Mouse (Mus musculus) MEL (cell line): ENCODE data around the gene Ppp1r11. TPM values are rescaled to one million over a fixed set of nuclear protein-coding genes. Genes with fewer than 3 reads are reported as not detected.

ENCODE experiments used
- DNase-seq: peaks from one replicate; pipeline ENCODE4 v3.0.0; 2011; ENCODE audit warnings: low read depth, low spot score
- H3K27ac ChIP-seq: 2 replicates; pipeline ENCODE4 v1.5.1; 2012; ENCODE audit warnings: low read depth, mild to moderate bottlenecking, control low read depth, low read length, moderate library complexity; ENCODE audit not compliant: control insufficient read depth
- H3K27me3 ChIP-seq, 2 experiments: fragments of 150-350 bp in 1 of 2; sonication (generic) in 1 of 2; 2 replicates each; pipeline ENCODE4 v1.6.1; 2012; ENCODE audit warnings: low read length in 2 of 2, mild to moderate bottlenecking in 2 of 2, improper control_type of control experiment in 1 of 2, moderate library complexity in 1 of 2; ENCODE audit not compliant: insufficient read depth in 2 of 2, control insufficient read depth in 1 of 2
- H3K36me3 ChIP-seq, 2 experiments: 2 replicates each; pipeline ENCODE4 v1.6.1; 2012 to 2014; ENCODE audit warnings: low read length in 2 of 2, improper control_type of control experiment in 1 of 2, inconsistent platforms in 1 of 2, mild to moderate bottlenecking in 1 of 2; ENCODE audit not compliant: insufficient read depth in 2 of 2, control insufficient read depth in 1 of 2
- H3K4me1 ChIP-seq, 2 experiments: fragments of 150-350 bp in 1 of 2; sonication (generic) in 1 of 2; 2 replicates each; pipeline ENCODE4 v1.6.1; 2012; ENCODE audit warnings: low read length in 2 of 2, improper control_type of control experiment in 1 of 2, mild to moderate bottlenecking in 1 of 2; ENCODE audit not compliant: insufficient read depth in 2 of 2, control insufficient read depth in 1 of 2
- H3K4me3 ChIP-seq, 2 experiments: fragments of 150-350 bp in 1 of 2; sonication (generic) in 1 of 2; 2 replicates each; pipeline ENCODE4 v1.5.1; 2012; ENCODE audit warnings: low read depth in 2 of 2, low read length in 2 of 2, mild to moderate bottlenecking in 2 of 2, moderate library complexity in 2 of 2, control low read depth in 1 of 2, improper control_type of control experiment in 1 of 2; ENCODE audit not compliant: control insufficient read depth in 1 of 2, insufficient read depth in 1 of 2
- H3K79me2 ChIP-seq: 2 replicates; pipeline ENCODE4 v1.6.1; 2012; ENCODE audit warnings: mild to moderate bottlenecking, low read length, moderate library complexity; ENCODE audit not compliant: control insufficient read depth, poor library complexity, insufficient read depth
- H3K9ac ChIP-seq: 2 replicates; pipeline ENCODE4 v1.6.1; 2012; ENCODE audit warnings: low read depth, mild to moderate bottlenecking, control low read depth, low read length, moderate library complexity; ENCODE audit not compliant: control insufficient read depth, poor library complexity, severe bottlenecking
- H3K9me3 ChIP-seq: fragments of 150-350 bp; sonication (generic); replicated peaks from 2 replicates; pipeline ENCODE4 v1.6.1; 2012; ENCODE audit warnings: mild to moderate bottlenecking, low read length, improper control_type of control experiment, moderate library complexity; ENCODE audit not compliant: insufficient read depth
- CTCF ChIP-seq, 3 experiments: IDR thresholded peaks in 2 of 3; conservative IDR thresholded peaks in 1 of 3; 2 replicates each; pipeline ENCODE4 v1.5.1; 2011 to 2012; ENCODE audit warnings: low read length in 3 of 3, low read depth in 2 of 3, mild to moderate bottlenecking in 2 of 3, improper control_type of control experiment in 1 of 3, inconsistent platforms in 1 of 3, mixed read lengths in 1 of 3, moderate library complexity in 1 of 3; ENCODE audit not compliant: control insufficient read depth in 1 of 3, insufficient read depth in 1 of 3, poor library complexity in 1 of 3, severe bottlenecking in 1 of 3
- EP300 ChIP-seq, 2 experiments: IDR thresholded peaks; 2 replicates each; pipeline ENCODE4 v1.6.1; 2011; ENCODE audit warnings: improper control_type of control experiment in 2 of 2, low read length in 2 of 2, low read depth in 1 of 2, mild to moderate bottlenecking in 1 of 2
- ETS1 ChIP-seq: IDR thresholded peaks from 2 replicates; pipeline ENCODE4 v1.6.1; 2012; ENCODE audit warnings: low read depth, mild to moderate bottlenecking, inconsistent platforms, low read length, improper control_type of control experiment, moderate library complexity
- MAFK ChIP-seq: IDR thresholded peaks from 2 replicates; pipeline ENCODE4 v1.6.1; 2011; ENCODE audit warnings: low read depth, mild to moderate bottlenecking, low read length, improper control_type of control experiment, borderline replicate concordance
- MAZ ChIP-seq: IDR thresholded peaks from 2 replicates; pipeline ENCODE4 v1.6.1; 2012; ENCODE audit warnings: low read depth, mild to moderate bottlenecking, inconsistent platforms, low read length, improper control_type of control experiment
- MEF2A ChIP-seq: IDR thresholded peaks from 2 replicates; pipeline ENCODE4 v1.6.1; 2014; ENCODE audit warnings: low read depth, mild to moderate bottlenecking, inconsistent platforms, low read length, improper control_type of control experiment; ENCODE audit not compliant: poor library complexity, insufficient replicate concordance, severe bottlenecking; ENCODE audit errors: extremely low read depth
- NELFE ChIP-seq: IDR thresholded peaks from 2 replicates; pipeline ENCODE4 v1.6.1; 2011; ENCODE audit warnings: low read depth, low read length, improper control_type of control experiment
- POLR2A ChIP-seq, 2 experiments: IDR thresholded peaks; 2 replicates each; pipeline ENCODE4 v1.6.1; 2011 to 2012; ENCODE audit warnings: low read length in 2 of 2, mild to moderate bottlenecking in 2 of 2, control low read depth in 1 of 2, improper control_type of control experiment in 1 of 2, low read depth in 1 of 2, moderate library complexity in 1 of 2; ENCODE audit not compliant: control insufficient read depth in 1 of 2, insufficient read depth in 1 of 2, poor library complexity in 1 of 2
- POLR2AphosphoS5 ChIP-seq: IDR thresholded peaks from 2 replicates; pipeline ENCODE4 v1.6.1; 2012; ENCODE audit warnings: low read depth, borderline replicate concordance, mild to moderate bottlenecking, inconsistent platforms, low read length, moderate library complexity, mixed read lengths
- RAD21 ChIP-seq: IDR thresholded peaks from 2 replicates; pipeline ENCODE4 v1.6.1; 2011; ENCODE audit warnings: mild to moderate bottlenecking, low read depth, low read length, improper control_type of control experiment
- SIN3A ChIP-seq: IDR thresholded peaks from 2 replicates; pipeline ENCODE4 v1.6.1; 2012; ENCODE audit warnings: low read length, improper control_type of control experiment, inconsistent platforms
- USF1 ChIP-seq: IDR thresholded peaks from 2 replicates; pipeline ENCODE4 v1.6.1; 2014; ENCODE audit warnings: low read depth, mild to moderate bottlenecking, inconsistent platforms, low read length, improper control_type of control experiment, moderate library complexity
- USF2 ChIP-seq, 2 experiments: IDR thresholded peaks; 2 replicates each; pipeline ENCODE4 v1.6.1; 2011 to 2012; ENCODE audit warnings: improper control_type of control experiment in 2 of 2, low read length in 2 of 2, borderline replicate concordance in 1 of 2, inconsistent platforms in 1 of 2, low read depth in 1 of 2, mild to moderate bottlenecking in 1 of 2; ENCODE audit not compliant: insufficient read depth in 1 of 2
- ZKSCAN1 ChIP-seq: IDR thresholded peaks from 2 replicates; pipeline ENCODE4 v1.6.1; 2012; ENCODE audit warnings: low read depth, mild to moderate bottlenecking, inconsistent platforms, low read length, improper control_type of control experiment, moderate library complexity
- ZMIZ1 ChIP-seq: IDR thresholded peaks from 2 replicates; pipeline ENCODE4 v1.6.1; 2012; ENCODE audit warnings: low read depth, mild to moderate bottlenecking, inconsistent platforms, low read length, improper control_type of control experiment, moderate library complexity
- ZNF384 ChIP-seq: IDR thresholded peaks from 2 replicates; pipeline ENCODE4 v1.6.1; 2012; ENCODE audit warnings: low read depth, mild to moderate bottlenecking, inconsistent platforms, low read length, improper control_type of control experiment
- polyA plus RNA-seq, 2 experiments: library from polyadenylated mRNA; stranded (reverse) in 1 of 2; unstranded in 1 of 2; fragments of >175 nt in 1 of 2; fragments of >200 nt in 1 of 2; gene quantifications; 2 replicates each; pipeline versions ENCODE4 v1.2.1 to v1.2.4; 2012; ENCODE audit warnings: low replicate concordance in 2 of 2, low read depth in 1 of 2; ENCODE audit not compliant: insufficient read length in 2 of 2, insufficient read depth in 1 of 2, missing spikeins in 1 of 2
- total RNA-seq: library from RNA; depleted of rRNA; stranded (reverse); fragments of 300-350 nt; gene quantifications from 2 replicates; pipeline ENCODE4 v1.2.3, GENCODE M21; 2012

The Ppp1r11 gene
- total and polyA plus RNA-seq, 3 experiments: 138 to 146 TPM; not detected in 1

GRCm38 (mm10) chr17:36927496-36928120, 23.9 kb downstream of the Ppp1r11 start:
- H3K79me2 ChIP-seq: no peaks in the 10 kb centered on the region
- H3K27me3 ChIP-seq: peaks cover 2 to 6% of the 10 kb centered on the region in 2 experiments
- H3K4me1 ChIP-seq: 0 out of 4 replicates have a peak, but pooled peaks cover 0 to 4% of the 10 kb centered on the region in 2 experiments
- no peak for DNase-seq
- no peak for TF ChIP-seq POLR2AphosphoS5
- no peak for TF ChIP-seq EP300 (IDR thresholded peaks at IDR 0.05; ENCODE audit: low read depth in 1 of 2, low read length in 2 of 2)
- no peak for TF ChIP-seq ZMIZ1
- no peak for TF ChIP-seq CTCF (IDR thresholded peaks at IDR 0.05 in 2 of 3, conservative IDR thresholded peaks at IDR 0.05 in 1 of 3; ENCODE audit: control insufficient read depth in 1 of 3, insufficient read depth in 1 of 3, low read depth in 2 of 3, low read length in 3 of 3, poor library complexity in 1 of 3, severe bottlenecking in 1 of 3)
- TF ChIP-seq SIN3A: no peak
- no peak for TF ChIP-seq MAFK
- TF ChIP-seq ZKSCAN1: no peak
- no peak for TF ChIP-seq ETS1
- TF ChIP-seq USF1: no peak
- no peak for TF ChIP-seq RAD21
- no peak for TF ChIP-seq MAZ
- TF ChIP-seq USF2 (IDR thresholded peaks at IDR 0.05; ENCODE audit: borderline replicate concordance in 1 of 2, insufficient read depth in 1 of 2, low read depth in 1 of 2, low read length in 2 of 2): no peak
- TF ChIP-seq ZNF384: no peak
- no peak for TF ChIP-seq POLR2A (IDR thresholded peaks at IDR 0.05; ENCODE audit: control insufficient read depth in 1 of 2, insufficient read depth in 1 of 2, low read depth in 1 of 2, low read length in 2 of 2, poor library complexity in 1 of 2)
- no peak for TF ChIP-seq MEF2A
- TF ChIP-seq, all 39 proteins: peak for 0
- Histone ChIP-seq H3K36me3 (no peaks in the 10 kb centered on the region), H3K9ac (no peak overlapping the region), H3K27ac (no peak overlapping the region), H3K4me3 (no peak overlapping the region), H3K9me3 (no peaks in the 10 kb centered on the region)

DNA sequence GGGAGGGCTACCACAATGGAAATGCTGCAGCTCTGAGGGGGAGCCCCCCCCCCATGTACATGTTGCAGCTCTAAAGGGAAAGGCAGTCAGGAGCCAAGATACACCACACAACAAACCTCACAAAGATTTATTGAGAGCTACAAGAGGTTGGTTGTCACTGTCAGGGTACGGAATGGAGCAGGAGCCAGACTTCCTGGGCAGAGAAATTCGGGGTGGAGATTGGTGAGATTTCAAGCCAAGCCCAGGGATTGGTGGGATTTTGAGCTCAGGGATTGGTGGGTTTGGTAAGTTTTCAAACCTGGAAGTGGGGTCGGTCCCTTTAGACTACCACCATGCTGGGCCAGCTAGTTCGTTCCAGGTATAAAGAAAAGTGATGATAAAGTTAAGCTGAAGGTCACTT, 28.1 kb downstream of the Ppp1r11 start:
- Histone ChIP-seq H3K79me2 (no peaks in the 10 kb centered on the region), H3K9me3 (no peaks in the 10 kb centered on the region), H3K36me3 (no peaks in the 10 kb centered on the region), H3K4me1 (no peaks in the 10 kb centered on the region), H3K27me3 (peaks cover 5 to 6% of the 10 kb centered on the region in 2 experiments), H3K27ac (no peak overlapping the region), H3K4me3 (no peak overlapping the region), H3K9ac (no peak overlapping the region)
- no peak for DNase-seq
- TF ChIP-seq ZMIZ1: no peak
- TF ChIP-seq NELFE: no peak
